Mouse (Mus musculus) midbrain, embryonic 16.5 days (tissue): ENCODE data around the gene Hspa13. TPM values are rescaled to one million over a fixed set of nuclear protein-coding genes. Genes with fewer than 3 reads are reported as not detected.

Experiments
- ATAC-seq: fragments of 200-750 bp; cut with Nextera tagmentation; 2 replicates; pipeline ENCODE4 v1.8.0; 2017; ENCODE audit warnings: moderate TSS enrichment
- H3K27ac ChIP-seq: fragments of 300-500 bp; sonication (generic); 2 replicates; pipeline ENCODE4 v1.5.1; 2014; ENCODE audit warnings: mild to moderate bottlenecking, low read length, mixed read lengths
- H3K27me3 ChIP-seq: fragments of 300-500 bp; sonication (generic); 2 replicates; pipeline ENCODE4 v1.6.1; 2014; ENCODE audit warnings: low read depth, low read length, mixed read lengths; ENCODE audit not compliant: control insufficient read depth, insufficient read depth
- H3K36me3 ChIP-seq: fragments of 300-500 bp; sonication (generic); 2 replicates; pipeline ENCODE4 v1.6.1; 2014; ENCODE audit warnings: mild to moderate bottlenecking, low read length, moderate library complexity, mixed read lengths; ENCODE audit not compliant: control insufficient read depth, insufficient read depth
- H3K4me1 ChIP-seq: fragments of 300-500 bp; sonication (generic); 2 replicates; pipeline ENCODE4 v1.6.1; 2014; ENCODE audit warnings: mild to moderate bottlenecking, low read length, mixed read lengths; ENCODE audit not compliant: control insufficient read depth, insufficient read depth
- H3K4me2 ChIP-seq: fragments of 300-500 bp; sonication (generic); 2 replicates; pipeline ENCODE4 v1.6.1; 2014; ENCODE audit warnings: mild to moderate bottlenecking, low read length, mixed read lengths
- H3K4me3 ChIP-seq: fragments of 300-500 bp; sonication (generic); 2 replicates; pipeline ENCODE4 v1.5.1; 2014; ENCODE audit warnings: low read depth, mild to moderate bottlenecking, low read length, moderate library complexity, mixed read lengths
- H3K9ac ChIP-seq: fragments of 300-500 bp; sonication (generic); 2 replicates; pipeline ENCODE4 v1.6.1; 2014; ENCODE audit warnings: low read depth, low read length, mixed read lengths
- H3K9me3 ChIP-seq: fragments of 300-500 bp; sonication (generic); replicated peaks from 2 replicates; pipeline ENCODE4 v1.6.1; 2014; ENCODE audit warnings: mild to moderate bottlenecking, low read length, mixed read lengths; ENCODE audit not compliant: control insufficient read depth, poor library complexity, severe bottlenecking
- WGBS: fragments of 180-500 bp; shearing (Covaris S2); extraction: QIAGEN DNeasy Blood & Tissue Kit; methylation state at CpG from one replicate; pipeline ENCODE4 v1.1.7; 2014; 5-methylcytosine and 5-hydroxymethylcytosine counted together
- microRNA-seq: library from miRNA; unstranded; fragments of <30 nt; microRNA quantifications from one replicate; pipeline ENCODE4, GENCODE M21; 2017
- polyA plus RNA-seq: library from polyadenylated mRNA; unstranded; fragments of >200 nt; fragmentation: Nextera tagmentation; extraction: Ambion mirVana; gene quantifications from 2 replicates; pipeline ENCODE4 v1.2.1, GENCODE M21; 2015

The Hspa13 gene
- polyA plus RNA-seq, 1 experiment from 2014 or later, result 45.5 TPM

GRCm38 (mm10) chr16:75717405-75718173 is 49.3 kb downstream of the Hspa13 start:
- H3K27ac ChIP-seq, result no peak overlapping the region
- no peaks in the 10 kb centered on the region for H3K27me3 ChIP-seq
- no peak for ATAC-seq
- H3K9me3 ChIP-seq, result no peaks in the 10 kb centered on the region
- WGBS, result 62% methylated on average over 2 of the region's 2 CpGs
- H3K4me1 ChIP-seq, result no peaks in the 10 kb centered on the region
- H3K4me3 ChIP-seq, result no peak overlapping the region
- H3K9ac ChIP-seq, result no peak overlapping the region
- H3K36me3 ChIP-seq, result no peaks in the 10 kb centered on the region
- H3K4me2 ChIP-seq, result no peak overlapping the region

GRCm38 (mm10) chr16:75696176-75696575 is 70.7 kb downstream of the Hspa13 start:
- Histone ChIP-seq H3K4me2 (no peak overlapping the region), H3K9me3 (no peaks in the 10 kb centered on the region), H3K27me3 (no peaks in the 10 kb centered on the region), H3K27ac (no peak overlapping the region), H3K4me3 (no peak overlapping the region), H3K4me1 (no peaks in the 10 kb centered on the region), H3K9ac (no peak overlapping the region), H3K36me3 (no peaks in the 10 kb centered on the region)
- WGBS, result 19% methylated on average over 2 of the region's 2 CpGs
- no peak for ATAC-seq

Small RNAs within 50 kb of the gene (microRNA-seq; reads per million reads assigned to microRNA genes)
- gene Gm22923, result not detected

Other genes with a start within 250 kb of the Hspa13 start
- not detected in 2 replicates for gene Lipi, start 181.0 kb downstream of the Hspa13 start, polyA plus RNA-seq
- 3.1 TPM in 2 replicates for gene Rbm11, start 174.3 kb downstream of the Hspa13 start, polyA plus RNA-seq